Comparison of ENCODE assay signal across 11 mouse cellular contexts in the genomic region with DNA sequence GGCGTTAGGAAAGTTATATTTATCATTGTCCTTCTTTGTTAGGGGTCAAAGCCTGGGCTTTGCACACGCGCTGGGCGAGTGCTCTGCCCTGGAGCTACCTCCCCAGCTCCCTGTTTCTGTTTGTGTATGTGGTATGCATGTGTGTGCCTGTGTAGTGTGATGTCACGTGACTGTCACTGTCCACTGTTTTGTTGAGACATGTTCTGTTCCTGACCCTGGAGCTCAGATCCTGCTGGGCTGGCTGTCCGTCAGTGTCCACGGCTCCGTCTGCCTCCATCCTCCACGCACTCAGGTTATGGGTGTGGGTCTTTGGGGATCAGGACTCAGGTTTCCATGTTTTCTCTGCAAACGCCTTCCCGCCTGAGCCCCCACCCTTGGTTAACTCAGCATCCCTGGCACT. TPM values are rescaled to one million over a fixed set of nuclear protein-coding genes. Genes with fewer than 3 reads are reported as not detected.
DNase-seq lines count a peak whose midpoint lies in the region; ATAC-seq lines count a peak whose summit lies in the region.
"Had no signal": no experiment of that assay in that cellular context is flagged by ENCODE, and none has a peak within 500 bp of the region (broad histone marks: within the 10 kb centered on the region; RNA-seq: fewer than 3 reads in every experiment).

No protein-coding gene starts in this region.

- H3K27ac ChIP-seq in liver, embryonic 11.5 days (ENCODE audit: low read depth, low read length): no peak overlapping the region
- H3K27ac ChIP-seq in heart, embryonic 15.5 days: peak overlapping the region; percentile 42
- H3K27ac ChIP-seq in neural tube, embryonic 13.5 days (replicated peaks): no peak overlapping the region

- H3K9ac ChIP-seq in liver, embryonic 11.5 days (ENCODE audit: low read depth, low read length): peak overlapping the region; percentile 25; the same call in 1 of the 2 replicates
- peak overlapping the region; percentile 37; the same call in 1 of the 2 replicates for H3K9ac ChIP-seq in heart, embryonic 15.5 days
- peak overlapping the region; percentile 84 for H3K9ac ChIP-seq in neural tube, embryonic 13.5 days

- 76% methylated on average over 11 of the region's 11 CpGs for WGBS in liver, embryonic 11.5 days
- whole genome bisulfite sequencing in heart, embryonic 15.5 days: 63% methylated on average over 11 of the region's 11 CpGs
- WGBS in neural tube, embryonic 13.5 days: 67% methylated on average over 11 of the region's 11 CpGs

- no peaks in the 10 kb centered on the region for H3K36me3 ChIP-seq in liver, embryonic 11.5 days (ENCODE audit: control insufficient read depth, insufficient read depth, low read length)
- peaks cover 3% of the 10 kb centered on the region; the same call in 1 of the 2 replicates for H3K36me3 ChIP-seq in heart, embryonic 15.5 days
- no peaks in the 10 kb centered on the region for H3K36me3 ChIP-seq in neural tube, embryonic 13.5 days

- DNase-seq in cerebellum, adult 18-20 months: peak; percentile 30 to 35
- DNase-seq in cerebellum, postnatal 4 days (ENCODE audit: low spot score in 2 of 2): no peak
- no peak for DNase-seq in liver, embryonic 11.5 days (ENCODE audit: low spot score)
- no peak for DNase-seq in liver
- no peak for DNase-seq in right cerebral cortex, postnatal 36 days (ENCODE audit: low spot score in 2 of 2)
- DNase-seq in left cerebral cortex, postnatal 25 days (ENCODE audit: low spot score in 2 of 2): no peak
- DNase-seq: adrenal gland, adult 8-10 months; kidney, postnatal 14 days; right cerebral cortex, postnatal 14 days had no signal

- H3K4me3 ChIP-seq in liver, embryonic 11.5 days (ENCODE audit: low read depth, low read length): 0 out of 2 replicates have a peak overlapping the region, but pooled peaks have one; percentile 14
- peak overlapping the region; percentile 83 for H3K4me3 ChIP-seq in heart, embryonic 15.5 days
- peak overlapping the region; percentile 9; the same call in 1 of the 2 replicates for H3K4me3 ChIP-seq in neural tube, embryonic 13.5 days

- H3K4me2 ChIP-seq in liver, embryonic 11.5 days: peak overlapping the region; percentile 61
- peak overlapping the region; percentile 65 for H3K4me2 ChIP-seq in heart, embryonic 15.5 days
- H3K4me2 ChIP-seq in neural tube, embryonic 13.5 days: peak overlapping the region; percentile 71

- H3K27me3 ChIP-seq in liver, embryonic 11.5 days (replicated peaks; ENCODE audit: control insufficient read depth, insufficient read depth, low read length): no peaks in the 10 kb centered on the region
- H3K27me3 ChIP-seq in heart, embryonic 15.5 days: no peaks in the 10 kb centered on the region
- H3K27me3 ChIP-seq in neural tube, embryonic 13.5 days: no peaks in the 10 kb centered on the region

- ATAC-seq in liver, embryonic 11.5 days (replicated peaks; ENCODE audit: low FRiP score): no peak
- no peak for ATAC-seq in heart, embryonic 15.5 days (replicated peaks; ENCODE audit: insufficient number of reproducible peaks, insufficient read depth, low FRiP score, low read depth)
- no peak for ATAC-seq in neural tube, embryonic 13.5 days (ENCODE audit: low read depth)

- H3K4me1 ChIP-seq in liver, embryonic 11.5 days (replicated peaks; ENCODE audit: control insufficient read depth, insufficient read depth, low read length): peaks cover 30% of the 10 kb centered on the region
- peaks cover 31% of the 10 kb centered on the region for H3K4me1 ChIP-seq in heart, embryonic 15.5 days (replicated peaks)
- peaks cover 37% of the 10 kb centered on the region for H3K4me1 ChIP-seq in neural tube, embryonic 13.5 days (replicated peaks)

- H3K9me3 ChIP-seq in liver, embryonic 11.5 days (ENCODE audit: control insufficient read depth, low read length): no peaks in the 10 kb centered on the region
- H3K9me3 ChIP-seq in heart, embryonic 15.5 days (replicated peaks): no peaks in the 10 kb centered on the region
- H3K9me3 ChIP-seq in neural tube, embryonic 13.5 days: no peaks in the 10 kb centered on the region

- intact Hi-C loops in left cerebral cortex, postnatal 25 days (cut with DNase I): loop anchor here (5.0 kb wide), 2 partner anchors 74 to 254 kb away; partner anchors contain the start of genes Ahctf1 and Gm10518

RNA-seq across cellular contexts. Expression of gene Cnst, which starts 2.0 kb away (rescaled TPM):
- polyA plus RNA-seq in liver, embryonic 11.5 days (2014; fragmentation: Nextera tagmentation; extraction: Ambion mirVana): 12.9 and 16.7 TPM in 2 replicates
- 16.6 and 18.3 TPM in 2 replicates for polyA plus RNA-seq in heart, embryonic 15.5 days (2015; fragmentation: Nextera tagmentation; extraction: Ambion mirVana)
- polyA plus RNA-seq in neural tube, embryonic 13.5 days (2015; fragmentation: Nextera tagmentation; extraction: Ambion mirVana): 32.9 and 37.7 TPM in 2 replicates
- total RNA-seq in left cerebral cortex, postnatal 25 days (2021): 10 to 100 TPM; 35.4 to 37.6 TPM

RNA-seq across cellular contexts. Expression of gene Tfb2m, which starts 2.2 kb away (rescaled TPM):
- 25.0 and 31.9 TPM in 2 replicates for polyA plus RNA-seq in liver, embryonic 11.5 days (2014; fragmentation: Nextera tagmentation; extraction: Ambion mirVana)
- polyA plus RNA-seq in heart, embryonic 15.5 days (2015; fragmentation: Nextera tagmentation; extraction: Ambion mirVana): 19.8 and 27.9 TPM in 2 replicates
- 33.9 and 35.5 TPM in 2 replicates for polyA plus RNA-seq in neural tube, embryonic 13.5 days (2015; fragmentation: Nextera tagmentation; extraction: Ambion mirVana)
- total RNA-seq in left cerebral cortex, postnatal 25 days (2021): 10 to 100 TPM; 25.0 to 25.6 TPM

RNA-seq across cellular contexts. Expression of gene Smyd3, which starts 30.4 kb away (rescaled TPM):
- 14.0 and 17.3 TPM in 2 replicates for polyA plus RNA-seq in liver, embryonic 11.5 days (2014; fragmentation: Nextera tagmentation; extraction: Ambion mirVana)
- 9.1 and 11.1 TPM in 2 replicates for polyA plus RNA-seq in heart, embryonic 15.5 days (2015; fragmentation: Nextera tagmentation; extraction: Ambion mirVana)
- 19.7 and 19.8 TPM in 2 replicates for polyA plus RNA-seq in neural tube, embryonic 13.5 days (2015; fragmentation: Nextera tagmentation; extraction: Ambion mirVana)
- total RNA-seq in left cerebral cortex, postnatal 25 days (2021): 10 to 100 TPM; 22.1 to 23.6 TPM

Comparison
In these comparisons a context has a peak if more than half of its experiments do, and no peak if none do; other contexts are left out.
1. DNase-seq: peak in cerebellum, adult 18-20 months (2 of 2); none in cerebellum, postnatal 4 days (0 of 2), liver, embryonic 11.5 days (single experiment), liver (single experiment), right cerebral cortex, postnatal 36 days (0 of 2) and left cerebral cortex, postnatal 25 days (0 of 2).
2. H3K4me3 ChIP-seq: peak in every context shown above with its lines; median percentile 83 in heart, embryonic 15.5 days; 14 in liver, embryonic 11.5 days; 9 in neural tube, embryonic 13.5 days.
3. H3K9ac ChIP-seq: peak in every context shown above with its lines; median percentile 84 in neural tube, embryonic 13.5 days; 37 in heart, embryonic 15.5 days; 25 in liver, embryonic 11.5 days.
4. Peak in every context shown above with its lines, with median percentiles within 50 percentile points of each other: H3K4me2 ChIP-seq.